ENCODE assay signal across 1 mouse cellular context in genomic region chr11:95118505-95118904, GRCm38 (mm10).
A peak's percentile ranks its signal among the peaks of the same experiment; 100 is the strongest.
TF ChIP-seq lines count a peak whose summit lies in the region.

No protein-coding gene starts in this region.

TF ChIP-seq in CH12.LX, 34 proteins besides CTCF, POLR2A, EP300 and RAD21 (continued from another document):
- TF ChIP-seq UBTF (IDR thresholded peaks at IDR 0.05; ENCODE audit: low read depth, low read length) (no peak), TCF12 (IDR thresholded peaks at IDR 0.05; ENCODE audit: low read depth, low read length) (0 out of 2 replicates have a peak, but pooled peaks have one; percentile 28), KAT2A (IDR thresholded peaks at IDR 0.05; ENCODE audit: insufficient replicate concordance, low read length) (no peak), CHD1 (IDR thresholded peaks at IDR 0.05; ENCODE audit: low read depth, low read length) (no peak), ZNF384 (IDR thresholded peaks at IDR 0.05; ENCODE audit: low read depth, low read length) (no peak), MAZ (IDR thresholded peaks at IDR 0.05; ENCODE audit: low read depth, low read length) (no peak), SMC3 (IDR thresholded peaks at IDR 0.05; ENCODE audit: low read depth, low read length) (peak; percentile 100), E2F4 (IDR thresholded peaks at IDR 0.05; ENCODE audit: insufficient replicate concordance, low read depth, low read length) (no peak), JUND (conservative IDR thresholded peaks at IDR 0.05; ENCODE audit: low read depth, low read length) (no peak), HCFC1 (IDR thresholded peaks at IDR 0.05; ENCODE audit: low read depth, low read length) (no peak), ZKSCAN1 (IDR thresholded peaks at IDR 0.05; ENCODE audit: borderline replicate concordance, low read depth, low read length) (no peak), NELFE (IDR thresholded peaks at IDR 0.05; ENCODE audit: low read depth, low read length) (peak; percentile 56; the same call in 1 of the 2 replicates), PAX5 (IDR thresholded peaks at IDR 0.05; ENCODE audit: low read length) (no peak), NRF1 (IDR thresholded peaks at IDR 0.05; ENCODE audit: low read depth, low read length) (no peak), MXI1 (IDR thresholded peaks at IDR 0.05; ENCODE audit: low read depth, low read length) (no peak), GABPA (IDR thresholded peaks at IDR 0.05; ENCODE audit: insufficient replicate concordance, low read depth, low read length) (no peak), CHD2 (IDR thresholded peaks at IDR 0.05; ENCODE audit: low read length) (no peak), RCOR1 (conservative IDR thresholded peaks at IDR 0.05; ENCODE audit: low read depth, low read length) (no peak)
